Mouse (Mus musculus): ENCODE measurements around the gene 6430628N08Rik.

DNA sequence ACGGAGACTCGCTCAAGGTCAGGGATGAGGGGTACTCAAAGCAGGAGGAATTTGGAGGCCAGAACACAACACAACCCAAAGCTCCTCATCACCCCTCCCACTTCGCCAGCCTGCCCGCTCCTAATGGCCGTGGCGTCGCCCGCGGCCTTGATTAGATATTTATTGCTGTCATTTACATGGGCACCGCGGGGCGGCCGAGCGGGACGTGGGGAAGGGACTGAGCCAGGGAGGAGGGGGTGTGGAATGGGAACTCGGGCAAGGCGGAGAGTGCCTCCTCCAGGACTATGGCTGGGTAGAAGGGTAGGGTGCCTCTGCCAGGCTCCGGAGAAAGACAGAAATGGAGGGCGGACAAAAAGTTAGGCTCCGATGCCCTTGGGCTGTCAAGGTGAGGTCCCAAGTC is 46.2 kb downstream of the 6430628N08Rik start:
- no peak for TF ChIP-seq MYOD1 (IDR thresholded peaks at IDR 0.05; ENCODE audit: control insufficient read depth, insufficient read length, low read depth)
- no peak for TF ChIP-seq MAX (IDR thresholded peaks at IDR 0.05)
- TF ChIP-seq CTCF (IDR thresholded peaks at IDR 0.05; ENCODE audit: control insufficient read depth, insufficient read depth, insufficient read length), result no peak
- TF ChIP-seq USF1 (IDR thresholded peaks at IDR 0.05; ENCODE audit: low read depth), result no peak
- no peak for TF ChIP-seq CEBPB (IDR thresholded peaks at IDR 0.05; ENCODE audit: low read depth)
- TF ChIP-seq MYOG (IDR thresholded peaks at IDR 0.05; ENCODE audit: control insufficient read depth, extremely low read depth, insufficient read length), result no peak
- no peak for TF ChIP-seq FOSL1 (IDR thresholded peaks at IDR 0.05; ENCODE audit: insufficient read depth, low read length, poor library complexity, severe bottlenecking)

All from C2C12 (cell line).